Mouse (Mus musculus) lung, adult 2 months (tissue): ENCODE results near the gene Gorab. TPM values are rescaled to one million over a fixed set of nuclear protein-coding genes. Genes with fewer than 3 reads are reported as not detected.

Source experiments
- DNase-seq: peaks from one replicate; pipeline ENCODE4 v3.0.0; 2022
- H3K4me1 ChIP-seq: fragments of 200-500 bp; 2 replicates; pipeline ENCODE4 v1.6.1; 2011; ENCODE audit warnings: low read length; ENCODE audit not compliant: control insufficient read depth, insufficient read depth
- H3K4me3 ChIP-seq: fragments of 200-500 bp; replicated peaks from 2 replicates; pipeline ENCODE3; 2011; ENCODE audit warnings: low read depth, mild to moderate bottlenecking, control low read depth, low read length; ENCODE audit errors: extremely low read depth
- CTCF ChIP-seq: fragments of 200-500 bp; IDR thresholded peaks from 2 replicates; pipeline ENCODE4 v1.5.1; 2011; ENCODE audit warnings: mild to moderate bottlenecking, low read length, control low read depth; ENCODE audit not compliant: insufficient read depth
- POLR2A ChIP-seq: fragments of 200-500 bp; IDR thresholded peaks from 2 replicates; pipeline ENCODE4 v1.6.1; 2011; ENCODE audit warnings: low read depth, mild to moderate bottlenecking, control low read depth, low read length, borderline replicate concordance; ENCODE audit errors: extremely low read depth
- WGBS: fragments of 180-500 bp; shearing (Covaris S2); methylation state at CpG from one replicate; pipeline ENCODE4 v1.1.7; 2018; 5-methylcytosine and 5-hydroxymethylcytosine counted together
- polyA plus RNA-seq: library from polyadenylated mRNA; depleted of rRNA; stranded (reverse); fragments of >200 nt; gene quantifications from 2 replicates; pipeline ENCODE4 v1.2.3, GENCODE M21; 2012; rRNA removed

The Gorab gene
- 1.1 and 2.1 TPM in 2 replicates for polyA plus RNA-seq

GRCm38 (mm10) chr1:163403498-163404126 is at the start of gene Gorab:
Gorab (minus strand) TSS chr1:163403669.
- H3K4me1 ChIP-seq, result peaks cover 5% of the 10 kb centered on the region; the same call in 1 of the 2 replicates
- under 1% methylated on average over 28 of the region's 28 CpGs for WGBS
- TF ChIP-seq CTCF (no peak), POLR2A (peak; percentile 39; the same call in 1 of the 2 replicates)
- peak; percentile 95 for DNase-seq
- H3K4me3 ChIP-seq, result peak within 1 kb of the TSS; percentile 90

DNA sequence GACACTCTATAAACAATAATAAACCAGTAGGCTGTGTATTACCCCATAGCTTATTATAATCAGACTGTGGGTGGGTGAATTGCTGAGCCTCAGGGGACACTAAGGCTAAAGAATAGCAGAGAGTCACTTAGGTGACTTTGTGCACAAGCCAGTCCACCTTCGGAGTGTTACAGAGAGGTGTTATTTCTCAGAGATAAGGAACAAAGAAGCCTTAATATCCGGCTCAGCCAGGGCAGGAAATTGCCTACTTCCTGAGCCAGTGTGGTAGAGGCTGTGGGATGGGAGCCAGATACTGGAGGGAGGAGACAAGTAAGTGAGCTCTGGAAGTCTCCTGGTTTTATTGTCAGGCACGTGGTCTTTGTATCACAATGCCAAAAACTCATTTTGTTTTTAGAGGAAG is 40.4 kb upstream of the Gorab start:
- TF ChIP-seq POLR2A, result no peak
- TF ChIP-seq CTCF, result no peak
- WGBS, result 6% methylated on average over 3 of the region's 3 CpGs
- Histone ChIP-seq H3K4me1 (no peaks in the 10 kb centered on the region; the same call in 1 of the 2 replicates), H3K4me3 (no peak overlapping the region)
- no peak for DNase-seq

- 73% methylated on average over 2 of the region's 2 CpGs for WGBS
- no peak for TF ChIP-seq POLR2A
- TF ChIP-seq CTCF, result no peak
- DNase-seq, result no peak
- Histone ChIP-seq H3K4me3 (no peak overlapping the region), H3K4me1 (no peaks in the 10 kb centered on the region; the same call in 1 of the 2 replicates)
Measured at GRCm38 (mm10) chr1:163439002-163439401, 35.5 kb upstream of the Gorab start.

DNA sequence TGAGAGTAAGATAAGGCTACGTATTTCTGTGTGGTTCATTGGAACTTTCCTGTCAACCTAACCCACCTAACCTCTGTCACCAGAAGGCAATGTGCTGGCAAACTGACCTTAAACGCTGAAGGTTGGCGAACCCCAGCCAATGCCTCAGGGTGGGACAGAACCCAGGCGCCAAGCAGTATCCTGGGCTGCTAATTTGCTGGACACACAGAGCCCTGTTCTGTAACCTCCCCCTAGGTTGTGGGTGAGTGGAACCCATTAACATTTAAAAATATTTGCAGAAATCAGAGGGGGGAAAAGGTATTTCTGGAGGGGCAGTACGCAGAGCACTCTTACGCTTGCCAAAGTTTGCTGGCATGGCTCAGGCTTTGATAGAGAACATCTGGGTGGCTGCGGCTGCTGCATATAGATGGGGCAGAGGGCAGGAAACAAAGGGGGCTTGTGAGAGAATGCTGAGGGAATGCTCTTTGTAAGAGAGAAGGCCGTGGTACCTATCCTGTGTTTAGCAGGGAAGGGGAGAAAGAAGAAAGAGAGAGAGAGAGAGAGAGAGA is 20.1 kb upstream of the Gorab start:
- Histone ChIP-seq H3K4me3 (no peak overlapping the region), H3K4me1 (no peaks in the 10 kb centered on the region)
- no peak for TF ChIP-seq CTCF
- no peak for TF ChIP-seq POLR2A
- WGBS, result 52% methylated on average over 8 of the region's 8 CpGs
- no peak for DNase-seq

- no peak overlapping the region for H3K4me3 ChIP-seq
- WGBS, result 58% methylated on average over 2 of the region's 2 CpGs
- DNase-seq, result no peak
- H3K4me1 ChIP-seq, result no peaks in the 10 kb centered on the region
- TF ChIP-seq POLR2A, result no peak
- TF ChIP-seq CTCF, result no peak
Measured at GRCm38 (mm10) chr1:163417191-163417590, 13.7 kb upstream of the Gorab start.

DNA sequence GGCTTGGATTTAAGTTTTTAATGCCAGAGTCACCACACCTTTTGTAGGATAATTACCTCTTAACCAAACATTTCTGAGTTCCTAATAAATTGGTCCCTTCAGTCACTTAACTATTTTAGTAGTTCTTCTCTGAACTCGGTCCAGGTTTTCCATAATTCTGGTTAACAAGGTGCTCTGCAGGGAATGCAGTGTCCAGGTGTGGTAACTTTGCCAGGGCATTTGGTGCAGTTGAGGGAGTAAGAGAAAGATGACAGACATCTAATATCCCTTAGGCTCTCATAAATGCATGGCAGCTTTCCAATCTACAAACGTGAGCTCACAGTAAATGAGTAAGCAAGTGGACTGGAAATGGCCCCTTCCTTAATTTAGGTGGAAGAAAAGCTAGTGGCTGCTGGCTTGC is 10.7 kb upstream of the Gorab start:
- H3K4me1 ChIP-seq, result no peaks in the 10 kb centered on the region
- no peak for DNase-seq
- no peak for TF ChIP-seq POLR2A
- TF ChIP-seq CTCF, result no peak
- no peak overlapping the region for H3K4me3 ChIP-seq
- 64% methylated on average over 2 of the region's 2 CpGs for WGBS

DNA sequence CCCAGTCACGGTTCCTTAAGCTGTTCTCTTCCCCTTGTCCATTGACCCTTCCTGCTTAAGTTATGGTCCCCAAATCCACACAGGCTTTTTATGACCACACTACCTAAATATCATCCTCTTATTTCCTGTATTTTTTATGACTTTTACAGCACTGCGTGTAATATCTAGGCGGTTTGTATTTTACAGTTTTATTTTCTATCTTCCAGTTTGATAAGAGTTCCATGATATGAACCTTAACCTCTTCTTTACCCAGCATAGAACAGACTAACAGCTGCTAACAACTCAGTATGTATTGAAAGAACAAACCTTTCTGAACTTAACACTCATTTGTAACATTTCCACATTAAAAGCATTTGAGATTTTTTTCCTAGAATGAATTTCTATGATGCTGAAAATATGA is 2.7 kb upstream of the Gorab start:
- no peak for DNase-seq
- Histone ChIP-seq H3K4me1 (peaks cover 3% of the 10 kb centered on the region; the same call in 1 of the 2 replicates), H3K4me3 (no peak overlapping the region)
- WGBS, result 74% methylated on average over 3 of the region's 3 CpGs
- TF ChIP-seq POLR2A (no peak), CTCF (no peak)

GRCm38 (mm10) chr1:163391321-163391720 is 12.1 kb downstream of the Gorab start:
- Histone ChIP-seq H3K4me3 (no peak overlapping the region), H3K4me1 (no peaks in the 10 kb centered on the region)
- no peak for DNase-seq
- TF ChIP-seq CTCF (no peak), POLR2A (no peak)
- WGBS, result 54% methylated on average over 6 of the region's 6 CpGs

GRCm38 (mm10) chr1:163390044-163390443 is 13.4 kb downstream of the Gorab start:
- DNase-seq, result no peak
- Histone ChIP-seq H3K4me3 (no peak overlapping the region), H3K4me1 (no peaks in the 10 kb centered on the region)
- TF ChIP-seq CTCF, result no peak
- no peak for TF ChIP-seq POLR2A
- WGBS, result 78% methylated on average over 4 of the region's 4 CpGs

GRCm38 (mm10) chr1:163386196-163386595 is 17.3 kb downstream of the Gorab start:
- 76% methylated on average over 9 of the region's 9 CpGs for WGBS
- TF ChIP-seq CTCF (no peak), POLR2A (no peak)
- Histone ChIP-seq H3K4me3 (no peak overlapping the region), H3K4me1 (no peaks in the 10 kb centered on the region; the same call in 1 of the 2 replicates)
- DNase-seq, result no peak
